Mouse (Mus musculus) midbrain, embryonic 10.5 days (tissue): ENCODE data around the gene Porcn. TPM values are rescaled to one million over a fixed set of nuclear protein-coding genes. Genes with fewer than 3 reads are reported as not detected.

Source experiments
- DNase-seq: peaks from one replicate; pipeline ENCODE4 v3.0.0-alpha.2; 2017; ENCODE audit warnings: low spot score
- H3K27ac ChIP-seq: fragments of 300-500 bp; sonication (generic); replicated peaks from 2 replicates; pipeline ENCODE4 v1.5.1; 2016; ENCODE audit warnings: mild to moderate bottlenecking
- H3K27me3 ChIP-seq: fragments of 300-500 bp; sonication (generic); 2 replicates; pipeline ENCODE4 v1.6.1; 2016; ENCODE audit warnings: low read depth, mild to moderate bottlenecking; ENCODE audit not compliant: poor library complexity, severe bottlenecking
- H3K36me3 ChIP-seq: fragments of 300-500 bp; sonication (generic); 2 replicates; pipeline ENCODE4 v1.6.1; 2016; ENCODE audit warnings: mild to moderate bottlenecking, moderate library complexity
- H3K4me1 ChIP-seq: fragments of 300-500 bp; sonication (generic); 2 replicates; pipeline ENCODE4 v1.6.1; 2016
- H3K4me3 ChIP-seq: fragments of 300-500 bp; sonication (generic); 2 replicates; pipeline ENCODE4 v1.5.1; 2016; ENCODE audit warnings: mild to moderate bottlenecking, moderate library complexity
- H3K9me3 ChIP-seq: fragments of 300-500 bp; sonication (generic); replicated peaks from 2 replicates; pipeline ENCODE4 v1.6.1; 2016; ENCODE audit warnings: mild to moderate bottlenecking
- WGBS: fragments of 180-500 bp; shearing (Covaris S2); methylation state at CpG from one replicate; pipeline ENCODE4 v1.1.7; 2016; 5-methylcytosine and 5-hydroxymethylcytosine counted together
- polyA plus RNA-seq: library from polyadenylated mRNA; unstranded; fragments of >200 nt; fragmentation: Nextera tagmentation; extraction: Ambion mirVana; gene quantifications from 2 replicates; pipeline ENCODE4 v1.2.1, GENCODE M21; 2016

Gene Porcn
- polyA plus RNA-seq, 1 experiment from 2014 or later = 12.2 TPM

DNA sequence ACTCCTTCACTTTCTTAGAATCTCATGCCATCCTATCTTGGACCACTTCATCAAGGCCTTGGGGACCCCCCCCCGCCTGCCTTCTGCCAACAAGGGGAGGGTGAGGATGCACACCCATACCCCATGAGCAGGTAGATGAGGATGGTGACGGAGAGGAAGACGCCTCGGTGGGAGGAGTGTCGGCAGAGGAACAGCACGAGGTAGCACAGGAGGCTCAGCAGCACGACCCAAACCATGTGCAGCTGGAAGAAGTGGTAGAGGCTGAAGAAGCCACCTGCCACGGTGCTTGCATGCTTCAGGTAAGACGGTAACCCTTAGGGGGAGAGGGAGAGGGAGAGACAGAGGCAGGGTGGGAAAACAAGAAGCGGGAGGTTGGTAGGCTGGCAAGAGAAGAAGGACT is 2.2 kb downstream of the Porcn start:
- Histone ChIP-seq H3K36me3 (peaks cover 2% of the 10 kb centered on the region; the same call in 1 of the 2 replicates), H3K27ac (no peak overlapping the region), H3K4me1 (peaks cover 5% of the 10 kb centered on the region), H3K9me3 (peaks cover 21% of the 10 kb centered on the region), H3K27me3 (peaks cover 5% of the 10 kb centered on the region; the same call in 1 of the 2 replicates), H3K4me3 (no peak overlapping the region)
- 89% methylated on average over 10 of the region's 10 CpGs for WGBS
- no peak for DNase-seq

DNA sequence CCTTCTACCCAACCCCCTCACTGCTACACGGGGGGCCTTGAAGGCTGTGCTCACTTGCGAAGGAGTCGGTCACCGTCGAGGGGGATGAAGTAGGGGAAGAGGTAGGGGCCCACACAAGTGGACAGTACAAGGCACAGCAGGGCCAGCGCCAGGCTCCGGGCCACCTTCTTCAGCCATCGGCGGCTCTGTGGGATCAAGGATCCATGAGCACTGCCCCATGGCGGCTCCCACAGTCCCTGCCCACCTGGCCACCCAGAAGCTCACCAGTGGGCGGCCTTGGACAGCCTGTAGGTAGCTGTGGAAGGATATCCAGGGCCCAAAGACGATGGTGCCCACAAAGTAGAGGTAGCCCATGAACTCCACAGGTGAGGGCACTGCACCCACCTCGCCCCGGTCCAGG is 3.2 kb downstream of the Porcn start:
- H3K9me3 ChIP-seq = peaks cover 26% of the 10 kb centered on the region
- H3K27me3 ChIP-seq = peaks cover 5% of the 10 kb centered on the region; the same call in 1 of the 2 replicates
- no peak overlapping the region for H3K4me3 ChIP-seq
- 86% methylated on average over 14 of the region's 14 CpGs for WGBS
- peaks cover 5% of the 10 kb centered on the region for H3K4me1 ChIP-seq
- no peak overlapping the region for H3K27ac ChIP-seq
- no peak for DNase-seq
- peaks cover 4% of the 10 kb centered on the region; the same call in 1 of the 2 replicates for H3K36me3 ChIP-seq

DNA sequence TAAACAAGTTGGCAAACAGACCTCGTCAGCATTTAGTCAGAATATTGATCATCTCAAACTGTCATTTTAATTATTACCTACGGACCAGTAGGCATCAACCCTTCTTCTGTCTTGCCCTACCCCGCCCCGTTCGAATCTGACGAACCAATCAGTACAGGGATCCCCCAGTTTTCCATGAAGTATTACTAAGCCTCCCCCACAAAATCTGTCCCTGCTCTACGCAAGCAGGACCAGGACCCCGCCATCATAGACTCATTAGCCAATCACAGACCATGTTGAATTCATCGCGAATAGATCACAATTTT is 13.0 kb downstream of the Porcn start, which contains the start of gene Ebp:
Gene Ebp (minus strand): TSS at position 94 of the 305 bp plus-strand sequence.
- WGBS = 18% methylated on average over 10 of the region's 10 CpGs
- Histone ChIP-seq H3K4me3 (peak within 1 kb of the TSS; percentile 62), H3K36me3 (no peaks in the 10 kb centered on the region), H3K4me1 (peaks cover 6% of the 10 kb centered on the region; the same call in 1 of the 2 replicates), H3K27ac (peak within 1 kb of the TSS; percentile 88), H3K27me3 (no peaks in the 10 kb centered on the region), H3K9me3 (0 out of 2 replicates have a peak, but pooled peaks cover 8% of the 10 kb centered on the region)
- no peak for DNase-seq

DNA sequence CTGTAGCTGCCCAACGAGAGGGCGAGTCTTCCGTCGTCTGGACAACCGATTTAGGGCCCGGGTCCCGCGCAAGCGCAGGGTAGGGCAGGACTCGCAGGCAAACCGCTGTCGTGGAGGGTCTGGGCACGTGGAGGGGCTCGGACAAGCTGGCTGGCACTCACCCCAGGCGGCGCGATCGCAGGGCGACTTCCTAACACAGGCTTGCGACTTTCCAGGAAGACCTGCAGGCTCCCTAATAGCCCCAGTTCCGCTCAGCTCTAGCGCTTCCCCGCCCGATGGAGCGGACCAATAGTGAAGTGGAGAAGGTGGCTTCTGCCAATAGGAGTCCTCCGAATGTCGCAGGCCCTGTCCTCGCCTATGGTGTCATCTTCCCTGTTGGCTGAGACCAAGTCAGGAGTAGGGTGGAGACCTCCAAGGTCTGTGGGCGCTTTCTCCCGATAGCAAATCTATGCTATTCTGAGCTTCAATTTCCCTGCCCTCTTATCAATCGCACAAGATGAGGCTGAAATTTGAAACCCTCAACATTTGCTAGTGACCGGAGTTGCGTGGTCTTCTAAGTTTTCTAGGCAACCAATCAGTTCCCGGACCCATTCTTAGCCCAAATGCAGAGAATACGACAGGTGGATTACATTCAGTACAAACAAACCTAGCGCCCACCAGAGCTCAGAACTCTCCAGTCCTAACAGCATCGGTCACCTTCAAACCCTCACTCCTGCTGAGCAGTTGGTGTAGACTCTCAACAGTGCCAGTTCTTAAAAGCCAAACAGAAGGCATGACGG is 13.5 kb downstream of the Porcn start:
- DNase-seq = peak; percentile 82

DNA sequence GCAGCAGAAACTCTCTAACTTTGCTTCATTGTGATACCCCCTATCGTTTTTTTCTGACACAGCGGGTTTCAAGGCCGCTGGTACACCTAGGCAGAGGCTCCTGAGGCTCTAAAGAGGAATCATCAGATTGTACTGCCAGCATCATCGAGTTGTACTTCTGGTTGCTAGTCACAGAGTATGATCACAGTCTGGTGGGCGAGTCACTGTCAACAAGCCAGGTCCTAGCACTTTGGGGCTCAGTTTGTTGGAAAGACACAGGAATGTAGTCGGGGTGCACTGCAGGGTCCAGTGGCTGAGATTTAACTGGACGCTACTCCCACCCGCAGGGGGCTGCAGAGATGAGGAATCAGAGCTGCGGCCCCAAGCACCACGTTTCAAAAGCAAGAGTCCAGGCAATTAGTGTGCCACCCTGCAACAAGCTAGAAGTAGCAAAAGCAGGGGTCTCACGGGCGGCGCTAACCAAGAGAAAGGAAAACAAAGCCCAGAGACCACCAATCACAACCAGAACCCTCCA is 14.1 kb downstream of the Porcn start:
- Histone ChIP-seq H3K27me3 (no peaks in the 10 kb centered on the region), H3K4me1 (peaks cover 6% of the 10 kb centered on the region; the same call in 1 of the 2 replicates), H3K36me3 (no peaks in the 10 kb centered on the region), H3K27ac (peak overlapping the region; percentile 88), H3K9me3 (0 out of 2 replicates have a peak, but pooled peaks cover 8% of the 10 kb centered on the region), H3K4me3 (peak overlapping the region; percentile 62)
- 17% methylated on average over 13 of the region's 13 CpGs for WGBS
- DNase-seq = no peak

More for the DNA sequence above, 13.5 kb downstream of the Porcn start:
- Histone ChIP-seq H3K4me1 (peaks cover 6% of the 10 kb centered on the region; the same call in 1 of the 2 replicates), H3K27ac (peak overlapping the region; percentile 88), H3K27me3 (no peaks in the 10 kb centered on the region), H3K36me3 (no peaks in the 10 kb centered on the region), H3K4me3 (peak overlapping the region; percentile 62), H3K9me3 (0 out of 2 replicates have a peak, but pooled peaks cover 8% of the 10 kb centered on the region)
- WGBS = 16% methylated on average over 38 of the region's 38 CpGs

DNA sequence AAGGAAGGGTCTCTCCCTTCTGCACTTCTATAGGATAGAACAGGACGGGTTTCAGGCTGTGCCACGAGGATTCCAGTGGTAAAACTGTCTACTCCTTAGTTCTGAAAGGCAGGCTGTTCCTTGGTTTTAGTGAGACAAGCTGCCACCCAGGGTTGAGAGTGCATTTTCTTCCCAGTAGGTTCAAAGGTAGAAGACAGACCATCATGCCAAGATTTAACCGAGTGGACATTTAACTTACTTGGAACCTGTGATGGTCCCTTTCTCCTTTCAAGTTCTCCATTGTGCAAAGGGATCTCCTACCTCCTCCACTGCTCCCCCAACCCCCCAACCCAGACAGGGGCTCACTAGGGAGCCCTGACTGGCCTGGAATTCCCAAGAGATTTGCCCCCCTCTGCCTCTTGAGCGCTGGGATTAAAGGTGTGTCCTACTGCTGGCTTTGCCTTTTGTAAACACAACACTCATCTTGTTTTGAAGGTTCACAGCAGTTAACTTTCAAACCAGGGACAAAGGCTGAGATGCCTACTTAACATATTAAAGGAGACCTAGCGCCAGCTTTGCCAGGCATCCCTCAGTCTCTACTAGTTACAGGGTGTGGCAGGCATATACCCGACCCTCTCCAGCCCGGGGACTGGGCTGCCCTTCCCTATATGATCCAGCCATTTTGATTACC is 23.3 kb downstream of the Porcn start:
- no peak for DNase-seq
- Histone ChIP-seq H3K27me3 (no peaks in the 10 kb centered on the region), H3K4me1 (no peaks in the 10 kb centered on the region), H3K4me3 (no peak overlapping the region), H3K36me3 (peaks cover 14% of the 10 kb centered on the region), H3K9me3 (0 out of 2 replicates have a peak, but pooled peaks cover 3% of the 10 kb centered on the region), H3K27ac (no peak overlapping the region)
- 27% methylated on average over 7 of the region's 7 CpGs for WGBS

DNA sequence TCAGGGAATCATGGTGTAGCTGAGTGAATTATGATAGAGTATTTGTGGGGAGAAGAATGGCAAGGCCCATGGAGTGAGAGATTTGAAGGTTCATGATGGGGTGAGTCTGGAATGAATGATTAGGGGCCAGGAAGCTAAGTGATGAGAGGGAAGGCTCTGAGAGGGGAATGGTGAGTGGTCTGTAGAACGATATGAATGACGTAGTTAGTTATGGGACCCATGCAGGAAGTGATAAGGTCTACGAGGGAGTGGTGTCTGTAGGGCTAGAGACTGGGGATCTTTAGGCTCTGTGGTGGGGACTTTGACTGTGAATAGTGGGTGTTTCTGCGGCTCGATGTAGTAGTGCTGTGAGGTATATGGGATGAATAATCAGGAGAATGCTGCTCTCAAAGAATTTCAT is 26.7 kb downstream of the Porcn start:
- Histone ChIP-seq H3K4me1 (peaks cover 7% of the 10 kb centered on the region; the same call in 1 of the 2 replicates), H3K4me3 (no peak overlapping the region), H3K9me3 (peaks cover 9% of the 10 kb centered on the region; the same call in 1 of the 2 replicates), H3K36me3 (no peaks in the 10 kb centered on the region), H3K27me3 (no peaks in the 10 kb centered on the region), H3K27ac (no peak overlapping the region)
- WGBS = 81% methylated on average over 5 of the region's 5 CpGs
- no peak for DNase-seq

DNA sequence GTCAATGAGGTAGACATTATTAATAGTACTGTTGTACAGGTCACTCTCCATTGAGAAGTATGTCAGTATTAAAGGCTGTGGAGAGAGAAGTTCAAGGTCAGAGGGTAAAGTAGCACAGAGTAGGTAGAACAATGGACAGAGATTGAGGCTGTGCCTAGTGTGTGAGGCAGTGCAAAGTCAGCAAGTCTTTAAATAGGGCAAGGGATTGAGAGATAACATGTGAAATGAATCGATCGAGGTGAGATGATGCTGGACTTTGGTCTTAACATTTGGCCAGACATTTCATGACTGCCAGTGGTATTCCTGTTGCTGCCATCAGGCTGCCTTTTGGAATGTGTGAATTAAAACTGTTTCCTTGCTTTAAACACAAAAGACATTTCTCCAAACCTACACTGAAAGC is 27.5 kb downstream of the Porcn start:
- no peaks in the 10 kb centered on the region for H3K36me3 ChIP-seq
- no peak overlapping the region for H3K27ac ChIP-seq
- 98% methylated on average over 2 of the region's 2 CpGs for WGBS
- no peak overlapping the region for H3K4me3 ChIP-seq
- H3K9me3 ChIP-seq = peaks cover 9% of the 10 kb centered on the region; the same call in 1 of the 2 replicates
- no peaks in the 10 kb centered on the region for H3K27me3 ChIP-seq
- peaks cover 9% of the 10 kb centered on the region; the same call in 1 of the 2 replicates for H3K4me1 ChIP-seq
- DNase-seq = no peak

DNA sequence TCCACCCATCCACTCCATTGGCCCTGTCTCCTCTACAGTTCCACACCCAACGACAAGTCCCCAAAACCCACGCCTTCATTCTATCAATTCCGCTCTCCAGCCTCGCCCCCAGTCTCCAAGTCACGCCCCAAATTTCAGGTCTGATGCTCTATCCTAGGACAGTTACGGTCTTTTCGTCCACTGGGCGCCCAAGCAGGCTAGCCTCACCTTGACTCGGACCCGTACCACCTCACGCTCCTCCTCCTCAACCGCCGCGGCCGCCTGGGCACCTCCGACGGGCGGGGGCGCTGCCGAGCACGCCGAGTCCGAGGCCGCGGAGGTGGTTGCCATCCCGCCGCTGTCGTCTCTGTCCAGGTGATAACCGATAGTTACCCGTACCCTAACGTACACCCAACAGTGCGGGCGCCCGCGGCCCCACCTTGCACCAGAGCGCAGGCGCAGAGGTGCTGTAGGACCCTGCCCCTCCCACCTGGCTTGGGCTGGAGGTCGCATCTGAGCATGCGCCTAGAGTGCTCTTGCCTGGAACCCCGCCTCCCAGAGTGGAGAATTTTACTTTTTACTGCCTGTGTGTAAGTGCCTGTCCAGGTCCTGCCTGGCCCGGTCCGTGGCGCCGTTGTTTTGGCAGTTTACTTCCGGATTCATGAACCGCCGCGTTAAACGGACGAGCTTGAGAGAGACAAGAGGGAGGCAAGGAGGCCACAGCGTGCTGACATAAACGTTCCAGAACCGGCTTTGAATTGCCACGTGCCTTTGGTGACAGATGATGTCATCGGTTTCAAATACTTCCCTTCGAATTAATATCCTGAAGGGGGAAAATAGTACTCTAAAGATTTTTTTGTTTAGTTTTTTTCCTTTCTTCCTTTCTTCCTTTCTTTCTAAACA is 30.6 kb downstream of the Porcn start, which contains the start of gene Tbc1d25:
Gene Tbc1d25 (minus strand): TSS at position 678 of the 882 bp plus-strand sequence.
- H3K4me1 ChIP-seq = peaks cover 9% of the 10 kb centered on the region; the same call in 1 of the 2 replicates
- H3K36me3 ChIP-seq = no peaks in the 10 kb centered on the region
- H3K27me3 ChIP-seq = no peaks in the 10 kb centered on the region
- H3K4me3 ChIP-seq = peak within 1 kb of the TSS; percentile 65
- DNase-seq = peak; percentile 80
- 18% methylated on average over 56 of the region's 56 CpGs for WGBS
- peak within 1 kb of the TSS; percentile 81 for H3K27ac ChIP-seq
- peaks cover 9% of the 10 kb centered on the region; the same call in 1 of the 2 replicates for H3K9me3 ChIP-seq

DNA sequence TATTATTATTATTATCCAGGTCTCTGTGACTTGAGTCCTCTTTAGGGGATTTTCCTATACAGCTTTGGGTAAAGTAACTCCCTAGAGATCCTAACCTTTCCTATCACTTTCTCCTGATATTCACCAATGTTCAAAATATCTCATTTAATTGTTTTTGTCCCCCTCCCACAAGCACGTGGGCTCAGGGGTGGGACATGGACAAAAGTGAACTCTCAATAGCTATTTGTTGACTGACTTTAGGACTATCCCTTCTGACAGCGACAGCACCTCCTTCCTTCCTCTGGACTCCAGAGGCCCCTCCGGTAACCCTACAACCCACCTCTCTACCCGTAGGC is 31.2 kb downstream of the Porcn start:
- Histone ChIP-seq H3K27me3 (no peaks in the 10 kb centered on the region), H3K4me1 (peaks cover 9% of the 10 kb centered on the region; the same call in 1 of the 2 replicates), H3K27ac (peak overlapping the region; percentile 81), H3K36me3 (no peaks in the 10 kb centered on the region), H3K4me3 (peak overlapping the region; percentile 65), H3K9me3 (peaks cover 9% of the 10 kb centered on the region; the same call in 1 of the 2 replicates)
- DNase-seq = no peak
- WGBS = 15% methylated on average over 4 of the region's 4 CpGs

DNA sequence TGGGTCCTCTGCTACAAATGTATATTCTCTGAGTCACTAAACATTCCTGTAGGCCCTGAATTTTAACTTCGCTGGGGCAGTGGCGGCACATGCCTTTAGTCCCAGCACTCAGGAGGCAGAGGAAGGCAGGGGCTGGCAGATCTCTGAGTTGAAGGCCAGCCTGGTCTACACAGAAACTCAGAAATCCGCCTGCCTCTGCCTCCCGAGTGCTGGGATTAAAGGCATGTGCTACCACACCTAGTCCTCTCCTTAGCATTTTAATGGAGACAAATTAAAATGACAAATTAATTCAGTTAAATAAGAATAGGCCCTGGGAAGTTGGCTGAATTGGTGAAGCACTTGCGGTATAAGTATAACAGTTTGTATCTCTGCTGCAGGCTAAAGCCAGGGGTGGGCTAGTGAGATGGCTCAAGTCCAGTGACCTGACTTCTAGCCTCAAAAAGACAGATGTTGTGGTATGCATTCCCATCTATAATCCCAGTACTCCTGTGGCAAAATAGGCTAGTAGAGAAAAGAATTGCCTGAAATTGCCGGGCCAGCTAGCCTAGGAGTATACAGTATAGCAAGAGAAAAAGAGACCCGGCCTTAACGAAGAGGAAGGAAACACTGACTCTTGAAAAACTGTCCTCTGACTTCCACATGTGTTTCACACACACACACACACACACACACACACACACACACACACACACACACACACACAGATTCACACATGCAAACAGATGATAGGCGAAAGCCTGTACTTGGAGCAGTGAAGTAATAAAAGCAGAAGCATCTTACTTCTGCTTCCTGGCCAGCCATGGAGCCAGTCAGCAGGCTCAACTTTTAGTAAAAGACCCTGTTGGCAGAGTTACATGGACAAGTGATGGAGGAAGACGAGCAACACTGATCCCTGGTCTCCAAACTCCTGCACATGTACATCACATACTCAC is 38.3 kb downstream of the Porcn start:
- H3K4me1 ChIP-seq = no peaks in the 10 kb centered on the region
- no peak for DNase-seq
- no peak overlapping the region for H3K27ac ChIP-seq
- H3K27me3 ChIP-seq = no peaks in the 10 kb centered on the region
- H3K9me3 ChIP-seq = no peaks in the 10 kb centered on the region
- 0 out of 2 replicates have a peak, but pooled peaks cover 3% of the 10 kb centered on the region for H3K36me3 ChIP-seq
- no peak overlapping the region for H3K4me3 ChIP-seq
- WGBS = 94% methylated on average over 10 of the region's 10 CpGs
